Comparison of ENCODE assay signal across 7 mouse cellular contexts in genomic region chrX:60178025-60178743, GRCm38 (mm10). TPM values are rescaled to one million over a fixed set of nuclear protein-coding genes. Genes with fewer than 3 reads are reported as not detected.
DNase-seq lines count a peak whose midpoint lies in the region; ATAC-seq lines count a peak whose summit lies in the region.

No protein-coding gene starts in this region.

- peak overlapping the region; percentile 21; the same call in 1 of the 2 replicates for H3K4me3 ChIP-seq in liver, embryonic 11.5 days (ENCODE audit: low read depth, low read length)
- H3K4me3 ChIP-seq in embryonic facial prominence, embryonic 14.5 days (ENCODE audit: low read depth, low read length) = peak overlapping the region; percentile 35
- H3K4me3 ChIP-seq in intestine, embryonic 14.5 days (ENCODE audit: low read depth, low read length) = peak overlapping the region; percentile 28
- peak overlapping the region; percentile 44 for H3K4me3 ChIP-seq in neural tube, embryonic 13.5 days

- H3K36me3 ChIP-seq in liver, embryonic 11.5 days (ENCODE audit: control insufficient read depth, insufficient read depth, low read length) = no peaks in the 10 kb centered on the region
- no peaks in the 10 kb centered on the region for H3K36me3 ChIP-seq in embryonic facial prominence, embryonic 14.5 days (ENCODE audit: control insufficient read depth, insufficient read depth, low read length)
- H3K36me3 ChIP-seq in intestine, embryonic 14.5 days (ENCODE audit: control insufficient read depth, insufficient read depth, low read length) = no peaks in the 10 kb centered on the region
- H3K36me3 ChIP-seq in neural tube, embryonic 13.5 days = no peaks in the 10 kb centered on the region

- H3K9ac ChIP-seq in liver, embryonic 11.5 days (ENCODE audit: low read depth, low read length) = no peak overlapping the region
- H3K9ac ChIP-seq in embryonic facial prominence, embryonic 14.5 days (ENCODE audit: low read depth, low read length) = peak overlapping the region; percentile 30; the same call in 1 of the 2 replicates
- H3K9ac ChIP-seq in intestine, embryonic 14.5 days (ENCODE audit: low read length) = no peak overlapping the region
- peak overlapping the region; percentile 57 for H3K9ac ChIP-seq in neural tube, embryonic 13.5 days

- peak overlapping the region; percentile 52 for H3K4me2 ChIP-seq in liver, embryonic 11.5 days
- peak overlapping the region; percentile 58 for H3K4me2 ChIP-seq in embryonic facial prominence, embryonic 14.5 days (ENCODE audit: low read depth, low read length)
- H3K4me2 ChIP-seq in intestine, embryonic 14.5 days (ENCODE audit: low read length) = peak overlapping the region; percentile 56
- peak overlapping the region; percentile 77 for H3K4me2 ChIP-seq in neural tube, embryonic 13.5 days

- no peak overlapping the region for H3K27ac ChIP-seq in liver, embryonic 11.5 days (ENCODE audit: low read depth, low read length)
- no peak overlapping the region for H3K27ac ChIP-seq in embryonic facial prominence, embryonic 14.5 days (replicated peaks; ENCODE audit: low read depth, low read length)
- H3K27ac ChIP-seq in intestine, embryonic 14.5 days (ENCODE audit: low read depth) = no peak overlapping the region
- no peak overlapping the region for H3K27ac ChIP-seq in neural tube, embryonic 13.5 days (replicated peaks)

- 4% methylated on average over 17 of the region's 19 CpGs for WGBS in liver, embryonic 11.5 days
- 11% methylated on average over 6 of the region's 19 CpGs for WGBS in embryonic facial prominence, embryonic 14.5 days
- WGBS in intestine, embryonic 14.5 days = 13% methylated on average over 19 of the region's 19 CpGs
- WGBS in neural tube, embryonic 13.5 days = 18% methylated on average over 18 of the region's 19 CpGs

- H3K27me3 ChIP-seq in liver, embryonic 11.5 days (replicated peaks; ENCODE audit: control insufficient read depth, insufficient read depth, low read length) = peaks cover 18% of the 10 kb centered on the region
- H3K27me3 ChIP-seq in embryonic facial prominence, embryonic 14.5 days (replicated peaks; ENCODE audit: control insufficient read depth, insufficient read depth, low read length) = peaks cover 26% of the 10 kb centered on the region
- H3K27me3 ChIP-seq in intestine, embryonic 14.5 days (replicated peaks; ENCODE audit: control insufficient read depth, insufficient read depth, low read length) = 0 out of 2 replicates have a peak, but pooled peaks cover 12% of the 10 kb centered on the region
- peaks cover 4% of the 10 kb centered on the region for H3K27me3 ChIP-seq in neural tube, embryonic 13.5 days

- peak; percentile 30 for DNase-seq in liver, embryonic 11.5 days (ENCODE audit: low spot score)
- no peak for DNase-seq in liver
- DNase-seq in embryonic facial prominence, embryonic 14.5 days (ENCODE audit: low spot score) = no peak
- DNase-seq in intestine, embryonic 14.5 days (ENCODE audit: low spot score) = peak; percentile 48
- DNase-seq in frontal cortex, adult 2 months (ENCODE audit: extremely low spot score in 1 of 2, low spot score in 1 of 2) = no peak
- no peak for DNase-seq in left cerebral cortex, adult 11 months (ENCODE audit: low spot score)

- no peak for ATAC-seq in liver, embryonic 11.5 days (replicated peaks; ENCODE audit: low FRiP score)
- no peak for ATAC-seq in embryonic facial prominence, embryonic 14.5 days (ENCODE audit: low read depth)
- ATAC-seq in intestine, embryonic 14.5 days (replicated peaks; ENCODE audit: low FRiP score, low TSS enrichment, low read depth) = no peak
- ATAC-seq in neural tube, embryonic 13.5 days (ENCODE audit: low read depth) = peak; percentile 63

- H3K4me1 ChIP-seq in liver, embryonic 11.5 days (replicated peaks; ENCODE audit: control insufficient read depth, insufficient read depth, low read length) = no peaks in the 10 kb centered on the region
- H3K4me1 ChIP-seq in embryonic facial prominence, embryonic 14.5 days (ENCODE audit: control insufficient read depth, insufficient read depth, low read length) = no peaks in the 10 kb centered on the region
- no peaks in the 10 kb centered on the region for H3K4me1 ChIP-seq in intestine, embryonic 14.5 days (replicated peaks; ENCODE audit: control insufficient read depth, insufficient read depth, low read length)
- H3K4me1 ChIP-seq in neural tube, embryonic 13.5 days (replicated peaks) = peaks cover 10% of the 10 kb centered on the region; the same call in 1 of the 2 replicates

- H3K9me3 ChIP-seq in liver, embryonic 11.5 days (ENCODE audit: control insufficient read depth, low read length) = no peaks in the 10 kb centered on the region
- no peaks in the 10 kb centered on the region for H3K9me3 ChIP-seq in embryonic facial prominence, embryonic 14.5 days (ENCODE audit: control insufficient read depth, low read length)
- no peaks in the 10 kb centered on the region for H3K9me3 ChIP-seq in intestine, embryonic 14.5 days (ENCODE audit: control insufficient read depth, low read length)
- no peaks in the 10 kb centered on the region for H3K9me3 ChIP-seq in neural tube, embryonic 13.5 days

RNA-seq across cellular contexts. Expression of gene Mcf2, which starts 0.7 kb away (rescaled TPM):
- 0.05 and 0.10 TPM in 2 replicates for polyA plus RNA-seq in liver, embryonic 11.5 days (2014; fragmentation: Nextera tagmentation; extraction: Ambion mirVana)
- 0.31 and 0.41 TPM in 2 replicates for polyA plus RNA-seq in embryonic facial prominence, embryonic 14.5 days (2014; fragmentation: Nextera tagmentation; extraction: Ambion mirVana)
- polyA plus RNA-seq in intestine, embryonic 14.5 days (2014; fragmentation: Nextera tagmentation; extraction: Ambion mirVana) = 0.38 and 1.0 TPM in 2 replicates
- polyA plus RNA-seq in neural tube, embryonic 13.5 days (2015; fragmentation: Nextera tagmentation; extraction: Ambion mirVana) = 1.1 and 1.2 TPM in 2 replicates
- 2.1 and 2.3 TPM in 2 replicates for polyA plus RNA-seq in frontal cortex, adult 2 months (2012; rRNA removed)

Comparison
In these comparisons a context has a peak if more than half of its experiments do, and no peak if none do; other contexts are left out.
1. DNase-seq: peak in liver, embryonic 11.5 days (single experiment) and intestine, embryonic 14.5 days (single experiment); none in liver (single experiment), embryonic facial prominence, embryonic 14.5 days (single experiment), frontal cortex, adult 2 months (0 of 2) and left cerebral cortex, adult 11 months (single experiment).
2. H3K9ac ChIP-seq: peak in embryonic facial prominence, embryonic 14.5 days (single experiment) and neural tube, embryonic 13.5 days (single experiment); none in liver, embryonic 11.5 days (single experiment) and intestine, embryonic 14.5 days (single experiment).
3. Peak in every context shown above with its lines, with median percentiles within 50 percentile points of each other: H3K4me2 ChIP-seq and H3K4me3 ChIP-seq.